In the genomic region with DNA sequence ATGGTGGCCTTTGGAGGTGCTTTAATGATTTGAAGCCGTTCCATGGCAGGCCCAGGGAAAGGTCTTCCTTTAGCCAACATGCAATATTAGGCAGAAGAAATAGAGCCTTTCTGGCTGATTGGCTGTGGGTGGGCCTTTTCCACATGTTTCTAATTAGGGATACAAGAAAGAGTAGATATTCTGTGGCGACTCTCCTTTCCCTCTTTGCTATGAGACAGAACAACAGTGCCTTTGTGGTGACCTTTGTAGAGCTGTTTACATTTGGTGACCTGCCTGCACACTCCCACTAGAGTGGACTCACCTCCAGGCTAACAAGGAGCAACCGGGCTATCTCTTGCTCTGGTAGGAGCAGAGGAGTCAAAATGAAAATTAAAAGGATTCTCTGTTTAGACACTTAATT, we compare ENCODE assay signal across 11 mouse cellular contexts.
DNase-seq lines count a peak whose midpoint lies in the region; ATAC-seq lines count a peak whose summit lies in the region.
"Had no signal": no experiment of that assay in that cellular context is flagged by ENCODE, and none has a peak within 500 bp of the region (broad histone marks: within the 10 kb centered on the region; RNA-seq: fewer than 3 reads in every experiment).

No protein-coding gene starts in this region.

- H3K4me1 ChIP-seq in kidney, embryonic 15.5 days, result peaks cover 69% of the 10 kb centered on the region
- H3K4me1 ChIP-seq in embryonic facial prominence, embryonic 13.5 days, result peaks cover 71% of the 10 kb centered on the region
- peaks cover 69% of the 10 kb centered on the region for H3K4me1 ChIP-seq in limb, embryonic 13.5 days
- H3K4me1 ChIP-seq in forebrain, embryonic 15.5 days, result peaks cover 27% of the 10 kb centered on the region

- H3K9ac ChIP-seq in kidney, embryonic 15.5 days, result no peak overlapping the region
- H3K9ac ChIP-seq in embryonic facial prominence, embryonic 13.5 days, result no peak overlapping the region
- no peak overlapping the region for H3K9ac ChIP-seq in limb, embryonic 13.5 days
- no peak overlapping the region for H3K9ac ChIP-seq in forebrain, embryonic 15.5 days (replicated peaks)

- H3K36me3 ChIP-seq in kidney, embryonic 15.5 days, result no peaks in the 10 kb centered on the region
- H3K36me3 ChIP-seq in embryonic facial prominence, embryonic 13.5 days, result no peaks in the 10 kb centered on the region
- H3K36me3 ChIP-seq in limb, embryonic 13.5 days, result no peaks in the 10 kb centered on the region
- H3K36me3 ChIP-seq in forebrain, embryonic 15.5 days, result no peaks in the 10 kb centered on the region

- H3K4me2 ChIP-seq in kidney, embryonic 15.5 days, result no peak overlapping the region
- H3K4me2 ChIP-seq in embryonic facial prominence, embryonic 13.5 days, result no peak overlapping the region
- no peak overlapping the region for H3K4me2 ChIP-seq in limb, embryonic 13.5 days (replicated peaks)
- H3K4me2 ChIP-seq in forebrain, embryonic 15.5 days (replicated peaks), result no peak overlapping the region

- H3K27me3 ChIP-seq in kidney, embryonic 15.5 days, result no peaks in the 10 kb centered on the region
- H3K27me3 ChIP-seq in embryonic facial prominence, embryonic 13.5 days, result no peaks in the 10 kb centered on the region
- no peaks in the 10 kb centered on the region for H3K27me3 ChIP-seq in limb, embryonic 13.5 days
- no peaks in the 10 kb centered on the region for H3K27me3 ChIP-seq in forebrain, embryonic 15.5 days

- no peak overlapping the region for H3K4me3 ChIP-seq in kidney, embryonic 15.5 days (replicated peaks)
- H3K4me3 ChIP-seq in embryonic facial prominence, embryonic 13.5 days, result no peak overlapping the region
- H3K4me3 ChIP-seq in limb, embryonic 13.5 days, result no peak overlapping the region
- H3K4me3 ChIP-seq in forebrain, embryonic 15.5 days, result no peak overlapping the region
- H3K4me3 ChIP-seq: layer of hippocampus, adult 2 months had no signal

- no peak for ATAC-seq in kidney, embryonic 15.5 days (replicated peaks; ENCODE audit: low FRiP score)
- ATAC-seq in embryonic facial prominence, embryonic 13.5 days (ENCODE audit: insufficient number of reproducible peaks, insufficient read depth, low FRiP score, low TSS enrichment, low read depth), result no peak
- no peak for ATAC-seq in limb, embryonic 13.5 days (ENCODE audit: low FRiP score, low read depth)
- ATAC-seq in forebrain, embryonic 15.5 days (replicated peaks), result no peak

- DNase-seq in kidney, postnatal 4 days, result no peak
- peak; percentile 71 for DNase-seq in embryo, embryonic 10 days (ENCODE audit: low spot score)
- DNase-seq in spleen, postnatal 14 days (ENCODE audit: low spot score in 2 of 2), result no peak
- DNase-seq in spleen, postnatal 10 days (ENCODE audit: low spot score in 2 of 2), result no peak
- DNase-seq: lung, adult 2 months; thymus, postnatal 25 days had no signal

- peak overlapping the region; percentile 80 for H3K27ac ChIP-seq in kidney, embryonic 15.5 days
- peak overlapping the region; percentile 57 for H3K27ac ChIP-seq in embryonic facial prominence, embryonic 13.5 days
- peak overlapping the region; percentile 69 for H3K27ac ChIP-seq in limb, embryonic 13.5 days
- H3K27ac ChIP-seq in forebrain, embryonic 15.5 days (replicated peaks), result no peak overlapping the region
- H3K27ac ChIP-seq: layer of hippocampus, adult 2 months had no signal

- H3K9me3 ChIP-seq in kidney, embryonic 15.5 days (replicated peaks), result no peaks in the 10 kb centered on the region
- no peaks in the 10 kb centered on the region for H3K9me3 ChIP-seq in embryonic facial prominence, embryonic 13.5 days
- no peaks in the 10 kb centered on the region for H3K9me3 ChIP-seq in limb, embryonic 13.5 days
- H3K9me3 ChIP-seq in forebrain, embryonic 15.5 days, result no peaks in the 10 kb centered on the region

- WGBS in kidney, embryonic 15.5 days, result 15% methylated on average over 3 of the region's 3 CpGs
- WGBS in embryonic facial prominence, embryonic 13.5 days, result 20% methylated on average over 3 of the region's 3 CpGs
- WGBS in limb, embryonic 13.5 days, result 10% methylated on average over 3 of the region's 3 CpGs
- 66% methylated on average over 3 of the region's 3 CpGs for WGBS in forebrain, embryonic 15.5 days
